Mouse (Mus musculus): ENCODE data around the gene Prss38. TPM values are rescaled to one million over a fixed set of nuclear protein-coding genes. Genes with fewer than 3 reads are reported as not detected.
A peak's percentile ranks its signal among the peaks of the same experiment; 100 is the strongest.
"Not testable (repeated sequence)": the region's sequence is repeated elsewhere in the genome, so short reads cannot be mapped to it uniquely, and the experiment has no call there.

Prss38 gene
- polyA plus RNA-seq, 1 experiment from 2014 or later, result not detected

DNA sequence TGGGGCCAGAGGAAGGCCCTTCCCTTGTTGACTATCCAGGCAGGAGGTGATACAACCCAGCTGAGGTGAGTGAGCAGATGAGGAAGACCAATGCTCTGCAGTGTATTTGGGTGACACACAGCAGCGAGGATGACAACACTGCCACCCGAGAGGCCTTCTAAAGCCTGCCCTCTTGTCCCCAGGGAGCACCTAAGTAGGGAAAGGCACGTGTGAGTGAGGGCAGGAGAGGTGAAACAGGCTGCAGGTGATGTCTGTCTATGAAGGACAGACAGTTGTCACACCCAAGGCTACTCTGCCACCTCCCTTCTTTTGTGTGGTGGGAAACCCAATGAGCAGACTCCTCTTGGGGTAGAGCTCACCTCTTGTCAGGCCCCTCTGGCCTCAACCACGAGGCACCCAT lies 14.2 kb upstream of the Prss38 start:
- H3K9ac ChIP-seq (ENCODE audit: low read length), result no peak overlapping the region
- no peaks in the 10 kb centered on the region for H3K9me3 ChIP-seq (ENCODE audit: control insufficient read depth, low read length)
- DNase-seq (ENCODE audit: low spot score), result no peak
- no peak overlapping the region for H3K4me2 ChIP-seq (ENCODE audit: low read depth, severe bottlenecking)
- WGBS, result 74% methylated on average over 4 of the region's 4 CpGs
- H3K4me3 ChIP-seq (ENCODE audit: low read depth, low read length), result no peak overlapping the region
- H3K27ac ChIP-seq (replicated peaks; ENCODE audit: low read depth, low read length), result no peak overlapping the region
- ATAC-seq (ENCODE audit: insufficient number of reproducible peaks, low FRiP score, low TSS enrichment, low read depth), result no peak
- no peaks in the 10 kb centered on the region for H3K27me3 ChIP-seq (ENCODE audit: control insufficient read depth, insufficient read depth, low read length)
- H3K4me1 ChIP-seq (ENCODE audit: control insufficient read depth, insufficient read depth, low read length), result peaks cover 20% of the 10 kb centered on the region
- H3K36me3 ChIP-seq (ENCODE audit: control insufficient read depth, insufficient read depth, low read length), result no peaks in the 10 kb centered on the region

DNA sequence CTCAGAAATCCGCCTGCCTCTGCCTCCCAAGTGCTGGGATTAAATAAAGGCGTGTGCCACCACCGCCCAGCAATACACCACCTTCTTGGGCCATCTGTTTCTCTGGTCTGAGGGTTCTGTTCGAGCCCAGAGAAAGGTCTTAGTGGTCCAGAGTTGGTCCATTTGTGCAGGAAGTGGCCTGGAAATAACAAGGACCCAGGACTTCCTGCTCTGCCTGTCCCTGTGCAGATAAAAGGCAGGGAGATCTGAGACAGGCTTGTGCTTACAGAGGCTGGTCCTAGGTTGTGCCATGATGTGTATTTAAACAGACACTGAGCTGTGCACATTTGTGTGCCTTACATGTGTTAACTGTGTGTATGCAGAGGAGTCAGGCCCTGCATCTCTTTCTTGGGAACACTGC lies 13.3 kb upstream of the Prss38 start:
- H3K36me3 ChIP-seq (ENCODE audit: control insufficient read depth, insufficient read depth, low read length), result no peaks in the 10 kb centered on the region
- no peak for DNase-seq (ENCODE audit: low spot score)
- H3K4me1 ChIP-seq (ENCODE audit: control insufficient read depth, insufficient read depth, low read length), result peaks cover 27% of the 10 kb centered on the region
- no peak overlapping the region for H3K9ac ChIP-seq (ENCODE audit: low read length)
- no peaks in the 10 kb centered on the region for H3K27me3 ChIP-seq (ENCODE audit: control insufficient read depth, insufficient read depth, low read length)
- no peaks in the 10 kb centered on the region for H3K9me3 ChIP-seq (ENCODE audit: control insufficient read depth, low read length)
- H3K4me3 ChIP-seq (ENCODE audit: low read depth, low read length), result no peak overlapping the region
- ATAC-seq (ENCODE audit: insufficient number of reproducible peaks, low FRiP score, low TSS enrichment, low read depth), result no peak
- WGBS, result 85% methylated on average over 4 of the region's 4 CpGs
- H3K4me2 ChIP-seq (ENCODE audit: low read depth, severe bottlenecking), result no peak overlapping the region
- H3K27ac ChIP-seq (replicated peaks; ENCODE audit: low read depth, low read length), result no peak overlapping the region

DNA sequence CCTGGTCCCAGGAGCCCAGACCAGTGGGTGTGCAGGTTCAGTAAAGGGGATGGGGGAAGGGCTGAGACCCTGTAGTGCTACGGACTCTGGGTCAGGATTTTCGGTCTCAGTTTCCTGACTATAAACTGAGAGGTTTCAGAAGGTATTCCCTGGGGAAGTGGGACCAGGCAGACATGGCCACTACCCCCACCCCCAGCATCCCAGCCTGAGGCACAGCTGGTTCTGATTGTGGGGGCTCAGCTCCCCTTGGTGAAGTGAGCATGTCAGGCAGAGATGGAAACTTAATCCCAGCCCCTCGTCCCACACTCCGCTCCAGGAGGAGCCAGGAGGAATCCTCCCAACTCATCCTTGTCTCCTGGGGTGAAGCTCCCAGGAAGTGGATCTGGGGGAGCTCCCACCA lies 12.0 kb upstream of the Prss38 start:
- H3K27ac ChIP-seq (replicated peaks; ENCODE audit: low read depth, low read length), result no peak overlapping the region
- DNase-seq (ENCODE audit: low spot score) (peak; percentile 41), ATAC-seq (ENCODE audit: insufficient number of reproducible peaks, low FRiP score, low TSS enrichment, low read depth) (no peak)
- WGBS, result 23% methylated on average over 4 of the region's 4 CpGs
- H3K4me2 ChIP-seq (ENCODE audit: low read depth, severe bottlenecking), result no peak overlapping the region
- no peak overlapping the region for H3K4me3 ChIP-seq (ENCODE audit: low read depth, low read length)
- H3K9ac ChIP-seq (ENCODE audit: low read length), result no peak overlapping the region; the same call in 1 of the 2 replicates
- no peaks in the 10 kb centered on the region for H3K36me3 ChIP-seq (ENCODE audit: control insufficient read depth, insufficient read depth, low read length)
- no peaks in the 10 kb centered on the region for H3K27me3 ChIP-seq (ENCODE audit: control insufficient read depth, insufficient read depth, low read length)
- H3K9me3 ChIP-seq (ENCODE audit: control insufficient read depth, low read length), result no peaks in the 10 kb centered on the region
- peaks cover 27% of the 10 kb centered on the region for H3K4me1 ChIP-seq (ENCODE audit: control insufficient read depth, insufficient read depth, low read length)

DNA sequence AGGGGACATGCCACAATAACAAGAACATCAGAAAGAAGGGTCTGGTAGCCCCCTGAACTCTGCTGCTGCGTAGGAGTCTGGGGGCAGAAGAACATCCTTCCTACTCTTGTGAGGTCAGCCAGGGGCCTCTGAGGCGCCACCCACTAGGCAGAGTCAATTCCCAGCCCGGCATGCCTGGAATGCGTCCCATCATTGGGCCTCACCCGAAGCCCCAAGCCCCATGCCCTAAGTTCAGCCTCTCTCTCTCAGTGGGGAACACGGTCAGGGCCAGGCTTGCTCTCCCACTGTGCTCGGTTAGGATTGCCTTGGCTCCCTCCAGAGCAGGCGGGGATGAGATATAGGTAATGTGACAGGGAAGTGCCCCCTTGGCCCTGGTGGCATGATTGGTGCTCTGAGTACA lies 9.7 kb upstream of the Prss38 start:
- DNase-seq (ENCODE audit: low spot score) (peak; percentile 46), ATAC-seq (ENCODE audit: insufficient number of reproducible peaks, low FRiP score, low TSS enrichment, low read depth) (no peak)
- WGBS, result 6% methylated on average over 8 of the region's 8 CpGs
- Histone ChIP-seq H3K36me3 (ENCODE audit: control insufficient read depth, insufficient read depth, low read length) (no peaks in the 10 kb centered on the region), H3K4me2 (ENCODE audit: low read depth, severe bottlenecking) (no peak overlapping the region), H3K27ac (replicated peaks; ENCODE audit: low read depth, low read length) (no peak overlapping the region), H3K9ac (ENCODE audit: low read length) (no peak overlapping the region), H3K27me3 (ENCODE audit: control insufficient read depth, insufficient read depth, low read length) (no peaks in the 10 kb centered on the region), H3K4me1 (ENCODE audit: control insufficient read depth, insufficient read depth, low read length) (peaks cover 27% of the 10 kb centered on the region), H3K4me3 (ENCODE audit: low read depth, low read length) (no peak overlapping the region), H3K9me3 (ENCODE audit: control insufficient read depth, low read length) (no peaks in the 10 kb centered on the region)

DNA sequence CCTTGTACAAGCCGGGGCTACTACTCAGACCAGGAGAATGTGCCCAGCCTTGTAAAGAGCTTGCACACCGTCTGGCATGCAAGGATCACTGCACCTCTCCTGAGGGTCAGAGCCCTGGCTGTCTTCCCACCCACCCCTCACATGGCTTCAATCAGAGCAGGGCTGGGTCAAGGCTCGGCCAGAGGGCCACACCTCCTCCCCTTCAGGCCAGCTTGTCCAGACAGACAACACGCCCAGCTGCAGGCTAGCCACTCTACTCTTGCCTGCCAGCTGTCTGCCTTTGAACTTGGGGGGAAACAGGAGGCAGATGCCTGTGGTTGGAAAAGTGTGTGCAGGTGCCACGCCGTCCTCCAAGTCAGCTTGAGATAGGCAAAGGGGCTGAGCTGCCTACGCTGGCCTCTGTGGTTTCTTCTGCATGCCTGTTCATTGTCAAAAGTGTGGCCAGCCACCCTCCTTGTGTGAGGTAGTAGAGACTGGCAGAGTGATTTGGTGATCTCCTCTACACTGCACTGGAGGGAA lies 9.0 kb upstream of the Prss38 start:
- Histone ChIP-seq H3K4me2 (ENCODE audit: low read depth, severe bottlenecking) (no peak overlapping the region), H3K4me3 (ENCODE audit: low read depth, low read length) (no peak overlapping the region), H3K36me3 (ENCODE audit: control insufficient read depth, insufficient read depth, low read length) (no peaks in the 10 kb centered on the region), H3K9ac (ENCODE audit: low read length) (no peak overlapping the region), H3K9me3 (ENCODE audit: control insufficient read depth, low read length) (no peaks in the 10 kb centered on the region), H3K4me1 (ENCODE audit: control insufficient read depth, insufficient read depth, low read length) (peaks cover 27% of the 10 kb centered on the region), H3K27ac (replicated peaks; ENCODE audit: low read depth, low read length) (no peak overlapping the region), H3K27me3 (ENCODE audit: control insufficient read depth, insufficient read depth, low read length) (no peaks in the 10 kb centered on the region)
- DNase-seq (ENCODE audit: low spot score) (peak; percentile 71), ATAC-seq (ENCODE audit: insufficient number of reproducible peaks, low FRiP score, low TSS enrichment, low read depth) (peak; percentile 41; the same call in 1 of the 2 replicates)
- WGBS, result 13% methylated on average over 7 of the region's 7 CpGs

DNA sequence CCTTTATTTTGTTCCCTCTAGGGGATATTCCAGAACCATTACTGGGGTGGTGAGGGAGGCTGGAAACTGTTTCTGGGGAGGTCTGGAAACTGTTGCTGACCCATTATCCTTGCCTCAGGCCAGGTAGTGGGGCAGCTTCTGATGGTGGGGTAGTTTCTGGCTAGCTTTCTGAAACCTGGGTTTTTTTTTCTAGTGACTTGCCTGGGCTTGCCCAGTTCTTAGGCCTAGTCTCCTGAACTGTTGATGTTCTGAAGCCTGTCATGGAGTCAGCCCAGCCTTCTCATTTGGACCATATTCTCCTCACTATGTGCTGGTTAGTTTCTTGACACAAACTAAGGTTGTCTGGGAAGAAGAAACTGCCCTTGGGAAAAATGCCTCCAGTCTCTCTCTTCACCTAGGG lies 4.1 kb upstream of the Prss38 start:
- Histone ChIP-seq H3K36me3 (ENCODE audit: control insufficient read depth, insufficient read depth, low read length) (no peaks in the 10 kb centered on the region), H3K9me3 (ENCODE audit: control insufficient read depth, low read length) (no peaks in the 10 kb centered on the region)

DNA sequence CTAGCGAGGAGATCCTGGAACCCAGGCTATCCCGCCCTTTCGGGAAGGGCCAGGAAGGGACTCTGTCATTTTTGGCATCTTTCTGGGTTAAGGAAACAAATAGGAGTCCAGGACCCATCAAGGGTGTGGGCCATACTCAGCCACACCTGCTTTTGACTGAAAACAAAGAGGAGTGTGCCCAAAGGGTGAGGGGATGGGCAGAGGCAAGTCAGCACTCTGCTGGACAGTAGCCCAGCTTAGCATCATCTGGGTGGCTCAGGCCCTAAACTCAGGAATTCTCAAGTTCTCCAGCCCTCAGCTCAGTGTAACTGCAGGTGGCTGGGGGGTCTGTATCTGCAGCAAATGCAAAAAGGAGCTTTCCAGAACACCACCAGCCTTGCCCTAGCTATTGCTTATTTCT lies 2.5 kb upstream of the Prss38 start:
- Histone ChIP-seq H3K4me2 (ENCODE audit: low read depth, severe bottlenecking) (no peak overlapping the region), H3K4me1 (ENCODE audit: control insufficient read depth, insufficient read depth, low read length) (no peaks in the 10 kb centered on the region), H3K36me3 (ENCODE audit: control insufficient read depth, insufficient read depth, low read length) (no peaks in the 10 kb centered on the region), H3K9ac (ENCODE audit: low read length) (no peak overlapping the region), H3K9me3 (ENCODE audit: control insufficient read depth, low read length) (no peaks in the 10 kb centered on the region), H3K27ac (replicated peaks; ENCODE audit: low read depth, low read length) (no peak overlapping the region), H3K4me3 (ENCODE audit: low read depth, low read length) (no peak overlapping the region), H3K27me3 (ENCODE audit: control insufficient read depth, insufficient read depth, low read length) (no peaks in the 10 kb centered on the region)
- no peak for ATAC-seq (ENCODE audit: insufficient number of reproducible peaks, low FRiP score, low TSS enrichment, low read depth)
- 79% methylated on average over 3 of the region's 3 CpGs for WGBS
- no peak for DNase-seq (ENCODE audit: low spot score)

More for the DNA sequence above, 4.1 kb upstream of the Prss38 start:
- no peak overlapping the region for H3K4me3 ChIP-seq (ENCODE audit: low read depth, low read length)
- ATAC-seq (ENCODE audit: insufficient number of reproducible peaks, low FRiP score, low TSS enrichment, low read depth) (no peak), DNase-seq (ENCODE audit: low spot score) (no peak)
- H3K27ac ChIP-seq (replicated peaks; ENCODE audit: low read depth, low read length), result no peak overlapping the region
- H3K27me3 ChIP-seq (ENCODE audit: control insufficient read depth, insufficient read depth, low read length), result no peaks in the 10 kb centered on the region
- no peak overlapping the region for H3K9ac ChIP-seq (ENCODE audit: low read length)
- H3K4me1 ChIP-seq (ENCODE audit: control insufficient read depth, insufficient read depth, low read length), result peaks cover 7% of the 10 kb centered on the region
- no peak overlapping the region for H3K4me2 ChIP-seq (ENCODE audit: low read depth, severe bottlenecking)

DNA sequence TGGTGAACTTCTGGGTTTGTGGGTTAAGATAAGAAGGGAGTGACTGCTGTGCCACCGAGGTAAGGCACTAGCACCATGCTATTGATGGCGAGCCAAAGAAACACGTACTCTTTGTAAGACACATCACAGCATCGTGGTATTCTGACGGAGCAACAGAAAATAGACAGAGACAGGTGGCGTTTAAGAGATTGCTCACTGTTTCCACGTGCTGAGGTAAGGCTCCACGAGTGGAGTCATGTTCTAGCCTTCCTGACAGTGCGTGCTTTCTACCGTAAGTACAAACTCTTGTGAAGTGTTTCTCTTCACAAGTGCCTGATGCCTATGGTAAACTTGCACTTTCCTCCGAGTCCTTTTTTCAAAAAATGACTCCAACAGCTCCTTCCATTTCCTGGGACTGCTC lies 5.6 kb downstream of the Prss38 start:
- Histone ChIP-seq H3K9me3 (ENCODE audit: control insufficient read depth, low read length) (no peaks in the 10 kb centered on the region), H3K4me3 (ENCODE audit: low read depth, low read length) (no peak overlapping the region), H3K4me1 (ENCODE audit: control insufficient read depth, insufficient read depth, low read length) (0 out of 2 replicates have a peak, but pooled peaks cover under 1% of the 10 kb centered on the region), H3K27me3 (ENCODE audit: control insufficient read depth, insufficient read depth, low read length) (no peaks in the 10 kb centered on the region), H3K9ac (ENCODE audit: low read length) (no peak overlapping the region), H3K36me3 (ENCODE audit: control insufficient read depth, insufficient read depth, low read length) (no peaks in the 10 kb centered on the region), H3K27ac (replicated peaks; ENCODE audit: low read depth, low read length) (no peak overlapping the region), H3K4me2 (ENCODE audit: low read depth, severe bottlenecking) (no peak overlapping the region)
- ATAC-seq (ENCODE audit: insufficient number of reproducible peaks, low FRiP score, low TSS enrichment, low read depth), result no peak
- DNase-seq (ENCODE audit: low spot score), result no peak
- 80% methylated on average over 11 of the region's 11 CpGs for WGBS

DNA sequence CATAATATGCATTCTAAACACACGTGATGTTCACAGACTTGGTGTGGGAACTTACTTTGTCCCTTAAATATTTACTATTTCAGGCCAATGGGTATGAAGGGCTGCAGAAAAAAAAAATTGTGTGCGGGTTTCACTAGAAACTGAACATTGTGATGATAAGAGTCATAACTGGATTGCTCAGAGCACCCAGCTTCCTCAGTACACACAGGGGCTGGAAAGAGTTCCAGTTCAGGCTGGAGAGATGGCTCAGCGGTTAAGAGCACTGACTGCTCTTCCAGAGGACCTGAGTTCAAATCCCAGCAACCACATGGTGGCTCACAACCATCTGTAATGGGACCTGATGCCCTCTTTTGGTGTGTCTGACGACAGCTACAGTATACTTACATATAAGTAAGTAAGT lies 7.5 kb downstream of the Prss38 start:
- H3K4me1 ChIP-seq (ENCODE audit: control insufficient read depth, insufficient read depth, low read length); H3K27me3 ChIP-seq (ENCODE audit: control insufficient read depth, insufficient read depth, low read length); H3K4me2 ChIP-seq (ENCODE audit: low read depth, severe bottlenecking); H3K36me3 ChIP-seq (ENCODE audit: control insufficient read depth, insufficient read depth, low read length); H3K9me3 ChIP-seq (ENCODE audit: control insufficient read depth, low read length); H3K27ac ChIP-seq (replicated peaks; ENCODE audit: low read depth, low read length); ATAC-seq (ENCODE audit: insufficient number of reproducible peaks, low FRiP score, low TSS enrichment, low read depth); H3K4me3 ChIP-seq (ENCODE audit: low read depth, low read length); DNase-seq (ENCODE audit: low spot score); H3K9ac ChIP-seq (ENCODE audit: low read length): not testable (repeated sequence)
- 83% methylated on average over 4 of the region's 4 CpGs for WGBS

Data from limb, embryonic 11.5 days (tissue).